Mouse (Mus musculus) midbrain, postnatal 0 days (tissue): ENCODE results near the gene Anln. TPM values are rescaled to one million over a fixed set of nuclear protein-coding genes. Genes with fewer than 3 reads are reported as not detected.
A peak's percentile ranks its signal among the peaks of the same experiment; 100 is the strongest.

Experiments
- ATAC-seq: fragments of 200-750 bp; cut with Nextera tagmentation; 2 replicates; pipeline ENCODE4 v1.8.0; 2017; ENCODE audit warnings: moderate number of reproducible peaks, mild to moderate bottlenecking, moderate TSS enrichment, moderate library complexity; ENCODE audit not compliant: low FRiP score
- DNase-seq: peaks from one replicate; pipeline ENCODE4 v3.0.0-alpha.2; 2015; ENCODE audit warnings: low spot score
- H3K27ac ChIP-seq: fragments of 300-500 bp; sonication (generic); 2 replicates; pipeline ENCODE4 v1.5.1; 2014; ENCODE audit warnings: low read depth, mild to moderate bottlenecking, low read length, mixed read lengths
- H3K27me3 ChIP-seq: fragments of 300-500 bp; sonication (generic); 2 replicates; pipeline ENCODE4 v1.6.1; 2014; ENCODE audit warnings: low read length, control low read depth, mixed read lengths; ENCODE audit not compliant: insufficient read depth
- H3K36me3 ChIP-seq: fragments of 300-500 bp; sonication (generic); 2 replicates; pipeline ENCODE4 v1.6.1; 2014; ENCODE audit warnings: low read length, control low read depth, mixed read lengths; ENCODE audit not compliant: insufficient read depth
- H3K4me1 ChIP-seq: fragments of 300-500 bp; sonication (generic); 2 replicates; pipeline ENCODE4 v1.6.1; 2014; ENCODE audit warnings: mild to moderate bottlenecking, control low read depth, antibody characterized with exemption, low read length, mixed read lengths; ENCODE audit not compliant: insufficient read depth
- H3K4me2 ChIP-seq: fragments of 300-500 bp; sonication (generic); 2 replicates; pipeline ENCODE4 v1.6.1; 2014; ENCODE audit warnings: low read depth, mild to moderate bottlenecking, low read length, mixed read lengths; ENCODE audit not compliant: poor library complexity, severe bottlenecking
- H3K4me3 ChIP-seq: fragments of 300-500 bp; sonication (generic); 2 replicates; pipeline ENCODE4 v1.5.1; 2014; ENCODE audit warnings: low read depth, mild to moderate bottlenecking, low read length, moderate library complexity
- H3K9ac ChIP-seq: fragments of 300-500 bp; sonication (generic); replicated peaks from 2 replicates; pipeline ENCODE4 v1.6.1; 2014; ENCODE audit warnings: mild to moderate bottlenecking, low read length, moderate library complexity, mixed read lengths; ENCODE audit not compliant: poor library complexity, severe bottlenecking
- H3K9me3 ChIP-seq: fragments of 300-500 bp; sonication (generic); 2 replicates; pipeline ENCODE4 v1.6.1; 2016; ENCODE audit warnings: low read length, control low read depth
- CTCF ChIP-seq: IDR thresholded peaks from 2 replicates; pipeline ENCODE4 v1.5.1; 2016; ENCODE audit warnings: antibody characterized with exemption, mild to moderate bottlenecking
- WGBS: fragments of 180-500 bp; shearing (Covaris S2); extraction: QIAGEN DNeasy Blood & Tissue Kit; methylation state at CpG from one replicate; pipeline ENCODE4 v1.1.7; 2014; 5-methylcytosine and 5-hydroxymethylcytosine counted together
- polyA plus RNA-seq: library from polyadenylated mRNA; unstranded; fragments of >200 nt; fragmentation: Nextera tagmentation; extraction: Ambion mirVana; gene quantifications from 2 replicates; pipeline ENCODE4 v1.2.1, GENCODE M21; 2015
- total RNA-seq: library from RNA; depleted of rRNA; stranded (reverse); fragments of >200 nt; gene quantifications from 2 replicates; pipeline ENCODE4 v1.2.3, GENCODE M21; 2014

Anln gene
- total and polyA plus RNA-seq, 2 experiments from 2014 or later, result 1.7 to 3.6 TPM

DNA sequence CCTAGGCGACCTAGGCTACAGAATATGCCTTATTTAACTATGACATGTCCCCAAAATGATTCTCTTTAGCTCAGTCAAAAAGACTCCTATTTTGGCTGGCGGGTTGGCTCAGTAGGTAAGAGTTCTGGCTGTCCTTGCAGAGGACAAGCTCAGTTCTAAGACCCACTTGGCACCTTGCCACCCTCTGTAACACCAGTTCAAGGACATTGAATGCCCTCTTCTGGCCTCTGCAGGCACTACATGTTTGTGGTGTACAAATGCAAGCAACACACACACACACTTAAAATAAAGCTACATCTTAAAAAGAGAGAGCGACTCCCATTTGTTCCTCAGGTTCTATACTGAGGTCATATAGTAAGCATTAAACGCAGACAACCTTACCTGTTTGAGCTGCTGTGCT lies 16.2 kb downstream of the Anln start:
- H3K9ac ChIP-seq, result no peak overlapping the region
- no peak overlapping the region for H3K27ac ChIP-seq
- H3K4me1 ChIP-seq, result no peaks in the 10 kb centered on the region
- no peak overlapping the region for H3K4me3 ChIP-seq
- 94% methylated on average over 4 of the region's 4 CpGs for WGBS
- H3K36me3 ChIP-seq, result no peaks in the 10 kb centered on the region
- DNase-seq (peak; percentile 9), ATAC-seq (no peak)
- H3K27me3 ChIP-seq, result no peaks in the 10 kb centered on the region
- TF ChIP-seq CTCF, result 0 out of 2 replicates have a peak, but pooled peaks have one; percentile 6
- H3K4me2 ChIP-seq, result no peak overlapping the region
- no peaks in the 10 kb centered on the region for H3K9me3 ChIP-seq

GRCm38 (mm10) chr9:22368030-22368429 lies 21.0 kb downstream of the Anln start:
- TF ChIP-seq CTCF, result no peak
- H3K9me3 ChIP-seq, result no peaks in the 10 kb centered on the region
- H3K4me3 ChIP-seq, result no peak overlapping the region
- H3K27ac ChIP-seq, result no peak overlapping the region; the same call in 1 of the 2 replicates
- ATAC-seq (0 out of 2 replicates have a peak, but pooled peaks have one; percentile 47), DNase-seq (peak; percentile 65)
- WGBS, result 72% methylated on average over 6 of the region's 6 CpGs
- no peak overlapping the region for H3K4me2 ChIP-seq
- no peaks in the 10 kb centered on the region for H3K27me3 ChIP-seq
- no peaks in the 10 kb centered on the region for H3K36me3 ChIP-seq
- H3K9ac ChIP-seq, result no peak overlapping the region
- no peaks in the 10 kb centered on the region for H3K4me1 ChIP-seq

- 96% methylated on average over 10 of the region's 10 CpGs for WGBS
Measured at GRCm38 (mm10) chr9:22366621-22367020, 22.4 kb downstream of the Anln start.

DNA sequence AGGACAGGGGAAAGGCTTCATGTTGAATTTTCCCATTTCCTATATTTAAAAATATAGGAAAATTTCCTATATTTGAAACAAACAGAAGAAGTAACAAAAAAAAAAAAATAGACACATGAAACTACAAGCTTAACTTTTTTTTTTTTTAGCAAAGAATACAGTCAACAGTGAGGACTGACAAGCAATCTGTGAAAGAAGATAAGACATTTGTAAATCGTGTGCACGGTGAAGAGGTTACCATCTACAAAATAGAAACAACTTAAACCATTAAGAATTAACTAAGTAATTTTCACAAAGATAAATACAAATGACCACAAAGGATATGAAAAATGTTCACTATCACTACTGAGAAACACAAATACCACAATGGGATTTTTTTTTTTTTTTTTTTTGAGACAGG lies 22.8 kb downstream of the Anln start:
- no peak overlapping the region for H3K4me3 ChIP-seq
- H3K27me3 ChIP-seq, result no peaks in the 10 kb centered on the region
- no peak overlapping the region for H3K4me2 ChIP-seq
- H3K9ac ChIP-seq, result no peak overlapping the region
- no peak overlapping the region for H3K27ac ChIP-seq
- no peaks in the 10 kb centered on the region for H3K4me1 ChIP-seq
- H3K9me3 ChIP-seq, result no peaks in the 10 kb centered on the region
- WGBS, result 97% methylated on average over 2 of the region's 2 CpGs
- TF ChIP-seq CTCF, result no peak
- no peaks in the 10 kb centered on the region for H3K36me3 ChIP-seq
- no peak for ATAC-seq
- DNase-seq, result no peak

More at GRCm38 (mm10) chr9:22366621-22367020, 22.4 kb downstream of the Anln start:
- no peak overlapping the region for H3K4me3 ChIP-seq
- no peaks in the 10 kb centered on the region for H3K4me1 ChIP-seq
- H3K9ac ChIP-seq, result no peak overlapping the region
- ATAC-seq (no peak), DNase-seq (no peak)
- no peaks in the 10 kb centered on the region for H3K36me3 ChIP-seq
- H3K9me3 ChIP-seq, result no peaks in the 10 kb centered on the region
- H3K27me3 ChIP-seq, result no peaks in the 10 kb centered on the region
- H3K27ac ChIP-seq, result no peak overlapping the region
- no peak for TF ChIP-seq CTCF
- H3K4me2 ChIP-seq, result no peak overlapping the region

DNA sequence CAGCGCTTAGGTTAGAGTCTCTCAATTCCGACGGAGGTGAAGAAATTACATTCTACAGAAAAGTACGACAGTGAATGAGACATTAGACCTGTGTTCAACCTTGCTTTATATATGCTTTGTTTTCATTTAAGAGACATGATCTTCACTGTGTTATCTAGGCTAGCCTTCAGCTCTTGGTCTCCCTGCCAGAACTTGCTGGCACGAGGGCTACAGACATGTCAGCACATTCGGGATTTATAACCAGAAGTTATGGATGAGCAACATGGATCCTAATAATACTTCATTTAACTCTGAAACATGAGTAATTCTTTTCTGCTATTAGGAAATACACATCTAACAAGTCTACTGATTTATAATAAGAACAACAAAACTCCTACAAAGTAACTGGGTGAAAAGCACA lies 28.1 kb downstream of the Anln start:
- DNase-seq (no peak), ATAC-seq (no peak)
- H3K27me3 ChIP-seq, result no peaks in the 10 kb centered on the region
- no peaks in the 10 kb centered on the region for H3K9me3 ChIP-seq
- no peaks in the 10 kb centered on the region for H3K36me3 ChIP-seq
- 97% methylated on average over 6 of the region's 6 CpGs for WGBS
- H3K4me3 ChIP-seq, result no peak overlapping the region
- TF ChIP-seq CTCF, result no peak
- H3K9ac ChIP-seq, result no peak overlapping the region
- H3K4me1 ChIP-seq, result no peaks in the 10 kb centered on the region
- no peak overlapping the region for H3K4me2 ChIP-seq
- no peak overlapping the region for H3K27ac ChIP-seq

DNA sequence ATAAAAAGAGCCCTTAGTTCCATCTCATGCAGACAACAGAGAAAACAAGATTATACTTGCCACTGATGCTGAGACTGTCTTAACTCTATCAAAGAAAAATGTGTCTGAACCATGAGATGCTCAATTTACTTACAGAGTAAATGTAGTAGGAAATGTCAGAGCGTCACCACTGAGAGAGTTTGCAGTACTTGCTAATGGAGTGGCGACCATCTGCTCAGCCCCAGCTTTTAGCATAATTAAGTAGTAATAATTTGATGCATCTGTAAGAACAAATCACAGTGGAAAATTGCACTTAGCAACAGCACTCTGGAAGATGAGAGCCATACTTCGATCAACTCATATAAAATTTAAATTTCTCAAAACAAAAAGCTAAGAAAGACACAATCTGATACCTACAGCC lies 33.1 kb downstream of the Anln start:
- Histone ChIP-seq H3K27me3 (no peaks in the 10 kb centered on the region), H3K4me2 (no peak overlapping the region), H3K9ac (no peak overlapping the region), H3K27ac (no peak overlapping the region), H3K4me1 (no peaks in the 10 kb centered on the region), H3K9me3 (no peaks in the 10 kb centered on the region), H3K36me3 (no peaks in the 10 kb centered on the region), H3K4me3 (no peak overlapping the region)
- 83% methylated on average over 3 of the region's 3 CpGs for WGBS
- no peak for DNase-seq
- no peak for TF ChIP-seq CTCF
- no peak for ATAC-seq
